Mouse (Mus musculus) CH12.LX (cell line): ENCODE results near the gene Zcchc13.

ENCODE experiments used
- CTCF ChIP-seq, 2 experiments: IDR thresholded peaks in 1 of 2; conservative IDR thresholded peaks in 1 of 2; 2 replicates each; pipeline ENCODE4 v1.5.1; 2011 to 2012; ENCODE audit warnings: low read depth in 2 of 2, low read length in 2 of 2, improper control_type of control experiment in 1 of 2, inconsistent platforms in 1 of 2, mild to moderate bottlenecking in 1 of 2, moderate library complexity in 1 of 2
- ELF1 ChIP-seq: IDR thresholded peaks from 2 replicates; pipeline ENCODE4 v1.6.1; 2014; ENCODE audit warnings: low read depth, mild to moderate bottlenecking, inconsistent platforms, low read length, improper control_type of control experiment
- POLR2A ChIP-seq: IDR thresholded peaks from 2 replicates; pipeline ENCODE4 v1.6.1; 2011; ENCODE audit warnings: low read depth, mild to moderate bottlenecking, improper control_type of control experiment, low read length

GRCm38 (mm10) chrX:103623411-103623845 is 7.0 kb upstream of the Zcchc13 start:
- no peak for TF ChIP-seq POLR2A
- no peak for TF ChIP-seq CTCF (conservative IDR thresholded peaks at IDR 0.05 in 1 of 2, IDR thresholded peaks at IDR 0.05 in 1 of 2; ENCODE audit: low read depth in 2 of 2, low read length in 2 of 2)
- no peak for TF ChIP-seq ELF1
